Mouse (Mus musculus): ENCODE data around the gene Dnmt3a. TPM values are rescaled to one million over a fixed set of nuclear protein-coding genes. Genes with fewer than 3 reads are reported as not detected.

Gene Dnmt3a
- polyA plus RNA-seq, 1 experiment = 4.6 TPM

GRCm38 (mm10) chr12:3849481-3849880, 43.7 kb downstream of the Dnmt3a start:
- no peaks in the 10 kb centered on the region for H3K27me3 ChIP-seq (ENCODE audit: control insufficient read depth, insufficient read depth, insufficient read length)
- no peaks in the 10 kb centered on the region for H3K36me3 ChIP-seq (ENCODE audit: control insufficient read depth, insufficient read depth)
- H3K4me3 ChIP-seq (ENCODE audit: insufficient read depth, poor library complexity, severe bottlenecking) = no peak overlapping the region
- no peaks in the 10 kb centered on the region for H3K79me3 ChIP-seq (ENCODE audit: low read depth)
- no peak for TF ChIP-seq MYOD1 (IDR thresholded peaks at IDR 0.05; ENCODE audit: control insufficient read depth, insufficient read length, low read depth)
- TF ChIP-seq CTCF (IDR thresholded peaks at IDR 0.05; ENCODE audit: control insufficient read depth, insufficient read depth, insufficient read length) = no peak
- no peak for TF ChIP-seq FOSL1 (IDR thresholded peaks at IDR 0.05; ENCODE audit: insufficient read depth, low read length, poor library complexity, severe bottlenecking)
- no peak for TF ChIP-seq MYOG (IDR thresholded peaks at IDR 0.05; ENCODE audit: control insufficient read depth, extremely low read depth, insufficient read length)
- no peak for TF ChIP-seq MAX (IDR thresholded peaks at IDR 0.05)
- H3ac ChIP-seq (ENCODE audit: control insufficient read depth, insufficient read length, low read depth) = no peak overlapping the region
- H3K79me2 ChIP-seq (ENCODE audit: control insufficient read depth, insufficient read depth) = no peaks in the 10 kb centered on the region

- no peaks in the 10 kb centered on the region for H3K79me3 ChIP-seq (ENCODE audit: low read depth)
- TF ChIP-seq MYOG (IDR thresholded peaks at IDR 0.05; ENCODE audit: control insufficient read depth, extremely low read depth, insufficient read length) = no peak
- TF ChIP-seq CEBPB (IDR thresholded peaks at IDR 0.05; ENCODE audit: low read depth) = no peak
- TF ChIP-seq MAX (IDR thresholded peaks at IDR 0.05) = no peak
- TF ChIP-seq CTCF (IDR thresholded peaks at IDR 0.05; ENCODE audit: control insufficient read depth, insufficient read depth, insufficient read length) = no peak
- TF ChIP-seq FOSL1 (IDR thresholded peaks at IDR 0.05; ENCODE audit: insufficient read depth, low read length, poor library complexity, severe bottlenecking) = no peak
- TF ChIP-seq MYOD1 (IDR thresholded peaks at IDR 0.05; ENCODE audit: control insufficient read depth, insufficient read length, low read depth) = no peak
- TF ChIP-seq USF1 (IDR thresholded peaks at IDR 0.05; ENCODE audit: low read depth) = no peak
- H3K27me3 ChIP-seq (ENCODE audit: control insufficient read depth, insufficient read depth, insufficient read length) = no peaks in the 10 kb centered on the region
- no peaks in the 10 kb centered on the region for H3K36me3 ChIP-seq (ENCODE audit: control insufficient read depth, insufficient read depth)
- no peaks in the 10 kb centered on the region for H3K79me2 ChIP-seq (ENCODE audit: control insufficient read depth, insufficient read depth)
- H3K4me3 ChIP-seq (ENCODE audit: insufficient read depth, poor library complexity, severe bottlenecking) = no peak overlapping the region
- H3ac ChIP-seq (ENCODE audit: control insufficient read depth, insufficient read length, low read depth) = no peak overlapping the region
Measured at GRCm38 (mm10) chr12:3850165-3850564, 44.4 kb downstream of the Dnmt3a start.

- Histone ChIP-seq H3K36me3 (ENCODE audit: control insufficient read depth, insufficient read depth) (no peaks in the 10 kb centered on the region), H3K79me2 (ENCODE audit: control insufficient read depth, insufficient read depth) (no peaks in the 10 kb centered on the region), H3K79me3 (ENCODE audit: low read depth) (no peaks in the 10 kb centered on the region), H3K4me3 (ENCODE audit: insufficient read depth, poor library complexity, severe bottlenecking) (no peak overlapping the region), H3ac (ENCODE audit: control insufficient read depth, insufficient read length, low read depth) (no peak overlapping the region), H3K27me3 (ENCODE audit: control insufficient read depth, insufficient read depth, insufficient read length) (no peaks in the 10 kb centered on the region)
- TF ChIP-seq USF1 (IDR thresholded peaks at IDR 0.05; ENCODE audit: low read depth) (no peak), CEBPB (IDR thresholded peaks at IDR 0.05; ENCODE audit: low read depth) (no peak), CTCF (IDR thresholded peaks at IDR 0.05; ENCODE audit: control insufficient read depth, insufficient read depth, insufficient read length) (no peak), FOSL1 (IDR thresholded peaks at IDR 0.05; ENCODE audit: insufficient read depth, low read length, poor library complexity, severe bottlenecking) (no peak), MYOD1 (IDR thresholded peaks at IDR 0.05; ENCODE audit: control insufficient read depth, insufficient read length, low read depth) (no peak), MAX (IDR thresholded peaks at IDR 0.05) (no peak), MYOG (IDR thresholded peaks at IDR 0.05; ENCODE audit: control insufficient read depth, extremely low read depth, insufficient read length) (no peak)
Measured at GRCm38 (mm10) chr12:3850731-3851130, 44.9 kb downstream of the Dnmt3a start.

- Histone ChIP-seq H3K79me3 (ENCODE audit: low read depth) (no peaks in the 10 kb centered on the region), H3K4me3 (ENCODE audit: insufficient read depth, poor library complexity, severe bottlenecking) (no peak overlapping the region), H3K36me3 (ENCODE audit: control insufficient read depth, insufficient read depth) (no peaks in the 10 kb centered on the region), H3ac (ENCODE audit: control insufficient read depth, insufficient read length, low read depth) (no peak overlapping the region), H3K79me2 (ENCODE audit: control insufficient read depth, insufficient read depth) (no peaks in the 10 kb centered on the region), H3K27me3 (ENCODE audit: control insufficient read depth, insufficient read depth, insufficient read length) (no peaks in the 10 kb centered on the region)
- no peak for TF ChIP-seq CEBPB (IDR thresholded peaks at IDR 0.05; ENCODE audit: low read depth)
- no peak for TF ChIP-seq MYOG (IDR thresholded peaks at IDR 0.05; ENCODE audit: control insufficient read depth, extremely low read depth, insufficient read length)
- TF ChIP-seq USF1 (IDR thresholded peaks at IDR 0.05; ENCODE audit: low read depth) = no peak
Measured at GRCm38 (mm10) chr12:3851179-3851578, 45.4 kb downstream of the Dnmt3a start.

- Histone ChIP-seq H3ac (ENCODE audit: control insufficient read depth, insufficient read length, low read depth) (no peak overlapping the region), H3K79me2 (ENCODE audit: control insufficient read depth, insufficient read depth) (no peaks in the 10 kb centered on the region)
Measured at GRCm38 (mm10) chr12:3852521-3852920, 46.7 kb downstream of the Dnmt3a start.

GRCm38 (mm10) chr12:3854419-3854818, 48.6 kb downstream of the Dnmt3a start:
- Histone ChIP-seq H3K36me3 (ENCODE audit: control insufficient read depth, insufficient read depth) (no peaks in the 10 kb centered on the region), H3K27me3 (ENCODE audit: control insufficient read depth, insufficient read depth, insufficient read length) (no peaks in the 10 kb centered on the region), H3ac (ENCODE audit: control insufficient read depth, insufficient read length, low read depth) (no peak overlapping the region), H3K79me3 (ENCODE audit: low read depth) (no peaks in the 10 kb centered on the region), H3K4me3 (ENCODE audit: insufficient read depth, poor library complexity, severe bottlenecking) (no peak overlapping the region), H3K79me2 (ENCODE audit: control insufficient read depth, insufficient read depth) (no peaks in the 10 kb centered on the region)
- no peak for TF ChIP-seq CTCF (IDR thresholded peaks at IDR 0.05; ENCODE audit: control insufficient read depth, insufficient read depth, insufficient read length)
- no peak for TF ChIP-seq MYOG (IDR thresholded peaks at IDR 0.05; ENCODE audit: control insufficient read depth, extremely low read depth, insufficient read length)
- no peak for TF ChIP-seq MAX (IDR thresholded peaks at IDR 0.05)
- TF ChIP-seq USF1 (IDR thresholded peaks at IDR 0.05; ENCODE audit: low read depth) = no peak
- no peak for TF ChIP-seq CEBPB (IDR thresholded peaks at IDR 0.05; ENCODE audit: low read depth)
- no peak for TF ChIP-seq FOSL1 (IDR thresholded peaks at IDR 0.05; ENCODE audit: insufficient read depth, low read length, poor library complexity, severe bottlenecking)
- TF ChIP-seq MYOD1 (IDR thresholded peaks at IDR 0.05; ENCODE audit: control insufficient read depth, insufficient read length, low read depth) = no peak

More at GRCm38 (mm10) chr12:3852521-3852920, 46.7 kb downstream of the Dnmt3a start:
- Histone ChIP-seq H3K27me3 (ENCODE audit: control insufficient read depth, insufficient read depth, insufficient read length) (no peaks in the 10 kb centered on the region), H3K36me3 (ENCODE audit: control insufficient read depth, insufficient read depth) (no peaks in the 10 kb centered on the region), H3K4me3 (ENCODE audit: insufficient read depth, poor library complexity, severe bottlenecking) (no peak overlapping the region), H3K79me3 (ENCODE audit: low read depth) (no peaks in the 10 kb centered on the region)
- TF ChIP-seq CTCF (IDR thresholded peaks at IDR 0.05; ENCODE audit: control insufficient read depth, insufficient read depth, insufficient read length) = no peak
- no peak for TF ChIP-seq MAX (IDR thresholded peaks at IDR 0.05)
- no peak for TF ChIP-seq MYOD1 (IDR thresholded peaks at IDR 0.05; ENCODE audit: control insufficient read depth, insufficient read length, low read depth)
- no peak for TF ChIP-seq FOSL1 (IDR thresholded peaks at IDR 0.05; ENCODE audit: insufficient read depth, low read length, poor library complexity, severe bottlenecking)
- no peak for TF ChIP-seq MYOG (IDR thresholded peaks at IDR 0.05; ENCODE audit: control insufficient read depth, extremely low read depth, insufficient read length)
- TF ChIP-seq CEBPB (IDR thresholded peaks at IDR 0.05; ENCODE audit: low read depth) = no peak
- TF ChIP-seq USF1 (IDR thresholded peaks at IDR 0.05; ENCODE audit: low read depth) = no peak

Measured in C2C12 (cell line).